Mouse (Mus musculus) heart, adult 8-10 months (tissue): ENCODE data around the gene Cnga4. TPM values are rescaled to one million over a fixed set of nuclear protein-coding genes. Genes with fewer than 3 reads are reported as not detected.
"Not testable (repeated sequence)": the region's sequence is repeated elsewhere in the genome, so short reads cannot be mapped to it uniquely, and the experiment has no call there.

ENCODE experiments used
- DNase-seq: peaks from one replicate; pipeline ENCODE4 v3.0.0; 2022; ENCODE audit warnings: low spot score
- total RNA-seq, 4 experiments: library from RNA; stranded (reverse); gene quantifications; 2 replicates each; pipeline ENCODE4 v1.2.4; 2022

Gene Cnga4
- total RNA-seq, 4 experiments from 2014 or later = not detected

DNA sequence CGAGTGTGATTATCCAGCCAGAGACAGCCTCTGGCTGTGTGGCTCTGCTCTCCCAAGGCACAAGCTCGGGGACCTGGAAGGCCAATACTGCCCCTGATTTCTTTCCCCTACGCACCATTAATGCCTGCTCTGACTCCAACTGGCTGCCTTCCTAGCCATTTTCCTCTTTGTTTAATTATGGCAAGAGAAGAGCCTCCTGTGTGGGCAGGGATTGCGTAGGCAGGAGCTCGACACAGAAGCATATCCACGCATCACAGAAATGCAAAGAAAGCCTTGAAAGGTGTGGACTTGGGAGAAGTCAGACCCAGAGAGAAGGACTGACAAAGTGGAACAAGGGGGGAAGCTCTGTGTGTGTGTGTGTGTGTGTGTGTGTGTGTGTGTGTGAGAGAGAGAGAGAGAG, 10.0 kb downstream of the Cnga4 start:
- no peak for DNase-seq

DNA sequence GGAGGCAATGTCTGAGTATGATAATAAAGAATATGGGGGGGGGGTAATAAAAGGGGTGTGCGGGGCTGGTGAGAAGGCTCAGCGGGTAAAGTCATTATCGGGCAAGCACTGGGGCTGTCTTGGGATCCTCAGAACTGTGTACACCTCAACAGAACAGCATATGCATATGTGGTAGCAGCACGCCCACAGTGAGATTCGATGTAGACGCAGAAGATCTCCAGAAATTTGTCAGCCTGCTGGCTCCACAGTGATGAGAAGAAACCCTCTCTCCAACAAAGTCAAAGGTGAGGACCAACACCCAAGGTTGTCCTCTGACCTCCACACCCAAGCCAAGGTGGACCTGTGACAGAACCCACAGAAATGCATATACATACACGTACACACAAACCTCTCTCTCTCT, 12.2 kb downstream of the Cnga4 start:
- DNase-seq = no peak

DNA sequence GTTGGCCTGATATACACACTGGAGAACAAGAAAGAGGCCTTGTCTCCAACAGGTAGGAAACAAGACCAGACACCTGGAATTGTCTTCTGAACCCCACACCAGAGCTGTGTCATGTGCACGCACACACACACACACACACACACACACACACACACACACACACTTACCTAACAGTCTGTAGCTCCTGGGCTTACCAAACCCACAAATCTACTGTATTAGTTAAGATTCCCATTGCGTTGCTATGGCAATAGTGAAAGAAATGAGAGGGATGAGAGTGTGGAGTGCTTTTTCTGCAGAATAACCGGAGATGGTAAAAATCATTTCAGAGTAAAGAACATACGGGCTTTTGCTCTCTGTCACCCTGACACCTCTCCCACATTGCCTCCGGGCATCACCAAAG, 13.7 kb downstream of the Cnga4 start:
- DNase-seq = no peak

DNA sequence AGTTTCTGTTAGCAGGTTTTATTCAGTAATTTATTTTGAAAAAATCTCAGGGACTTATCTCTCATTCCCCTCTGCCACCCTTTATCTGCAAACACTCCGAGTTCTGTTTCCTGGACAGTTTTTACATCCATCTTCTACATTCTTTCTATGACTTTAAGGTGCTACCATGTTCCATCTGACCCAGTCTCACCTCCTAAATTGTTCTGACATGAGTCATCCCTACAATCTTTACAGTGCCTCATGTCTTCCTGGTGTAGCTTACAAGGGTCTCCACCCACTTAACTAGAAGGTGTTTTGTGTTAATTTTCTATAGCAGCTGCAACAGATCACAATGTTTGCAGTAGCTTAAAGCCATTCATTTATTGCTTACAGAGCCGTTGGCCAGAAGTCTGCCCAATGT, 16.5 kb downstream of the Cnga4 start:
- DNase-seq = no peak

DNA sequence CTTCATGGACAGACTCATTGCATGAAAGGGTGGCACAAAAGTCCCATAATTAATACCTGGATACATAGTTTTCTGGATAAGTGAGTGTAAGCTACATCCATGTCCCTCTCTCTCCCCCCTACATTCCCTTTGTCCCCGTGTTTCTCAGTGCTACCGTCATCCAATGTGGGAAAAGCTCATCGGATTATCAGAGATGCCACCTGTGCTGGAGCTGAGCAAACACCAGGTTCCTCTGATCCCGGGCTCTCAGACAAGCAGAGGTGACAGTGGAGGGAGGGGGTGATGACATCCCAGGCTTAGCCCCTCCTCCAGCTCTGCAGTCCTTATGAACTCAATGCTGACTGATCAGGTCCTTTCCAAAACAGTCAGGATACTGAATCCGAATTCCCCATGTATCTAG, 20.0 kb downstream of the Cnga4 start:
- no peak for DNase-seq

DNA sequence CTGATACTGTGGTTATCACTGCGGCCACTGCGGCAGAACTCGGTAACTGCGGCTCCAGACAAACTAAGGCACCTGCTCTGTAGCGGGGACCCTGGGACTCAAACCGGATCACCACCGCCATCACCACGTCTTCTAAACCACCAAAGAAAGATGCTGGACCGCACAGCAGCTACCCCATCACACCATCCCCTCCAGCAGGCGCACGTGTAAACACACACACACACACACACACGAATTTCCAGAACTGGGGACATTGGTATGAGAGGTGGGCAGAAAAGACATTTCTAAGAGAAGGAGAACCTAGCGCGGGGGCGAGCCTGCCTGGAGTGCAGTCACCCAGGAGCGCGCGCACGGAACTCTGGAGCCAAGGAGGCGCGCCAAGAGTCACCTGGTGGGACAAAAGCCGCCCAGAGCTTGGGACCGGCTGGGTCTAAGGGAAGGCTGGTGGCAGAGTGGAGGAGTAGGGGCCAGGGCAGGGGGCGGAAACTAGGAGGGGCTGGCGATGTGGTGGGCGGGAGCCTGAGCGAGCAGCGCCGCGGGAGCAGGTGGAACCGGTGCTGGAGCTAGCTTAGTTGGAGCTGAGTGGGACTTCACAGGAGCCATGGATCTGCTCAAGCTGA, 21.2 kb downstream of the Cnga4 start, which contains the start of gene Cckbr:
Cckbr (plus strand) TSS at position 308 of the 620 bp plus-strand sequence.
- no peak for DNase-seq

DNA sequence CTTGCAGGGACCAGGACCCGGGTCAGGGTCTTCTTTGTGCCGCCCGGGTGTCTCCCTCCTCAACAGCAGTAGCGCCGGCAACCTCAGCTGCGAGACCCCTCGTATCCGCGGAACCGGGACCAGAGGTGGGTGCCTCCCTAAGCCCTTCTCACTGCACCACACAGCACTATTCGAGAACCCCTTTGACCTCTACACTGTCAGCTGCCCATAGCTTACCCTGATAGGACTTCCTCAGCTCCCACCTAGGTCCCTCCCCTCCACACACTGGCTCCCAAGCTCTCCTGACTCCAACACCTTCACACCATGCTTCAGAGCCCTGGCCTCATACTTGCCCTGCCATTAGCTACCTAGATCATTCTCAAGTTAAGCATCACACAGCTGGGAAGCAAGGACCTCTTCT, 21.7 kb downstream of the Cnga4 start:
- no peak for DNase-seq

DNA sequence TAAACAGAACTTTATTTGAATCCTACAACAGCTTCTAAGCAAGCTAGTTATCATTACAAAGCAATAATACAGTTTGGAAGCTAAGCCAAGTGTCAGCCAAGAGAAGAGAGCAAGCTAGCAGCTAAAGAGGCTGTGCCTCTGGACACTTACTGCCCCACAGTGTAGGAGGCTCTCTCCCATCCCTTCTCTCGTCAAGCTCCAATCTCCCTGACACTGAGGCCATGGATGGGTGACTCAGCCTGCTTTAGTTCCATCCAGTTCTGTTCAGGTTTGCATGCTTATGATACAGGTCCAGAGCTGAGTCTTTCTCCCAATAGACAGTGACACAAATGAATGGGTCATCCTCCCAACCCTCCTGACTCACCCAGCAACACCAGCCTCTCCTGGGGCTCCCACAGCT, 27.7 kb downstream of the Cnga4 start:
- no peak for DNase-seq

DNA sequence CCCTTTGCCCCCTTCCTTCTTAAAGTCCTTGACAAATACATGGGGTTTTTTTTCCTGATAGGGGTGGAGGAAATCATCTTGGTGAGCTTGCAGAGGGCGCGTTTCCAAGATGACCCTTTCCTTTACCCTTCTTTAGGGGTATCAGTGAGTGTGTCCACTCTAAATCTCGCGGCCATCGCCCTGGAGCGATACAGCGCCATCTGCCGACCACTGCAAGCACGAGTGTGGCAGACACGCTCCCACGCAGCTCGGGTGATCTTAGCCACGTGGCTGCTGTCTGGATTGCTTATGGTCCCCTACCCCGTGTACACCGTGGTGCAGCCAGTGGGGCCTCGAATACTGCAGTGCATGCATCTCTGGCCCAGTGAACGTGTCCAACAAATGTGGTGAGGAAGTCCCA, 29.5 kb downstream of the Cnga4 start:
- no peak for DNase-seq

DNA sequence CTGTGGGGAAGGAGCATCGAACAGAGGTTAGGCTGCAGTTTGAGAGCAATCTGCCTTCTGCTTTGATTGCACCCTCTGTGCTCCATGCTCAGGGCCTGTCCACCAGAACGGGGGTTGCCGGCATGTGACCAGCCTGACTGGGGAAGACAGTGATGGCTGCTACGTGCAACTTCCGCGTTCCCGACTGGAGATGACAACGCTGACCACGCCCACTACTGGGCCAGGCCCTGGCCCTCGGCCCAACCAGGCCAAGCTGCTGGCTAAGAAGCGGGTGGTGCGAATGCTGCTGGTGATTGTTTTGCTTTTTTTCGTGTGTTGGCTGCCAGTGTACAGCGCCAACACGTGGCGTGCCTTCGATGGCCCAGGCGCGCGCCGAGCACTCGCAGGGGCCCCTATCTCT, 30.4 kb downstream of the Cnga4 start:
- DNase-seq = no peak

DNA sequence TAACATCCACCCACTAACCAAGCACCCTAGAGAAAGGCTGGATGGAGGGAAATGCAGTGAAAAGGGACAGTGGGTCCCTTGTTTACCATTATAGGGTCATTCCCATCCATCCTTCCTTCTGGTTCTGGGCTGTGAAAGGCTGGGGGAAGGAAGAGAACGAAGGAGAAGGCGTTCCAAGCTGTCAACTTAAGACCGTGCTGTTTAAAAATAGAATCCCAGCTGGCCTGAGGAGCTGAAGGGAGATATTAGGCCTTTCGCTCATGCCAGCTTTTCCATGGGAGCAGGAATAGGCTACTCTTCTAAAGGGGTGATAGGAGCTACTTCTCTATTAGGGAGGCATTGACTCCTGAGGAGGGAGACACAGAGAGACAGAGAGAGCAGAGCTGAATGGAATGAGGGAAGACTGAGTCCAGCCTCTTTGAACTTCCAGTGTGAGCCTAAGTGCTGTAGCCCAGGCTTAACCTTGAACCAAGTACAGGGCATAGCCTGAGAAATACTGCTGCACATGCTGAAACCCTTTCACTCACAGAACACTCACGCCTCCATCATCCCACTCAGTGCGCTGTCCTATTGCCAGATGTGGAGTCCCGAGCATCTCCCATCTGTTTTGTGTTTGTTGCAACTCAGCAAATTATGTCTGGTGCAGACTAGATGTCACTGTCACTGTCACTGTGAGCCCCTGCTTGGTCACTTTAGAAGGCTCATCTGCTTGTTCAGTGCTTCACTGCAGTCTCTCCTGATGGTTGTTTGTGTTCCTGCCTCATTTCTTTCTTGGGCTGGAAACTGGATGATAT, 33.8 kb downstream of the Cnga4 start:
- DNase-seq = no peak

DNA sequence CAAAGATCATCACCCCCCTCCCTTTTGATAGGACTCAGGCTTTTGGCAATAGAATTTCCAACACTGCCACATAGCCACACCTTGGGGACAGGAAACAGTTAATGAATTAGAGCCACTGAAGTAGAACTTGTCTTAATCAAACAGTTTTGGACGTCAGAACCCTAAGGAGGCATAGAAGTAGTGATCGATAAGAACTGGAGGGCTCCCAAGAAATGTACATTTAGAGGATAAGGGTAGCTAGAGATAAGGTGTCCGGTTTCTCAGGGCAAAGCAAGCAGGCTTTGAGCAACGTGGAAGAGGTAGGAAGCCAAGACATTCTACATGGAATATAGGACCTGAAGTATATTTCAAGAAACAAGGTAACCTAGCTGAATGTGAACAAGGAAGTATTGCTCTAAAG, 37.1 kb downstream of the Cnga4 start:
- no peak for DNase-seq

DNA sequence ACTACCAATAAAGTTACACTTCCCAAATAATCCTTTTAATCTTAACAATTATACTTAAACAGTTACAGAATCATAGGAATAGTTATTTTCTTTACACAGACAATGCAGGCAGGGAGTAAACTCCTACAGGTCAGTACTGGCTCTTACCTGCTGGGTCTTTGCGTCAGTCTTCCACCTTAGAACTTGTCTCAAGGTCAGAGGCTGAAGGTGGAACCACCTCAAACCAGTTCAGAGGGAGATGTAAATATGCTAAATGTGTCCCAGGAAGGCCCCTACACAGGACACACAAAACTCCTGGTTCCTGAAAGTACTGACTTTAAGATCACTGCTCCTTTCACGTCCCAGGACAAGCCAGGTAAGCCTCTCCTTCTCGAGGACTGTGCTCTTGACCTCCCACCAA, 40.7 kb downstream of the Cnga4 start:
- DNase-seq = no peak

DNA sequence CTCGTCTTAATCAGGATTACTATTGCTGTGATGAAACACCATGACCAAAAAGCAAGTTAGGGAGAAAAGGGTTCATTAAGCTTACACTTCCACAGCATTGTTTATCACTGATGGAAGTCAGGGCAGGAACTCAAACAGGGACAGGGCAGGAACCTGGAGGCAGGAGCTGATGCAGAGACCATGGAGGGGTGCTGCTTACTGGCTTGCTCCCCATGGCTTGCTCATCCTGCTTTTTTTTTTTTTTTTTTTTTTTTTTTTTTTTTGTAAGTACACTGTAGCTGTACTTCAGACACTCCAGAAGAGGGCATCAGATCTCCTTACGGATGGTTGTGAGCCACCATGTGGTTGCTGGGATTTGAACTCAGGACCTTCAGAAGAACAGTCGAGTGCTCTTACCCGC, 49.0 kb downstream of the Cnga4 start:
- not testable (repeated sequence) for DNase-seq

Other genes starting within 250 kb of the Cnga4 start
- not detected for gene Olfr684, start 240.9 kb upstream of the Cnga4 start, total RNA-seq
- not detected for gene Olfr685, start 218.6 kb upstream of the Cnga4 start, total RNA-seq
- gene Olfr686, start 197.1 kb upstream of the Cnga4 start, total RNA-seq = not detected
- not detected for gene Olfr688, start 116.5 kb upstream of the Cnga4 start, total RNA-seq
- not detected for gene Olfr689, start 93.4 kb upstream of the Cnga4 start, total RNA-seq
- under 1 TPM in 1 of 4 experiments, not detected in 3; 0.12 TPM for gene Olfr690, start 70.5 kb upstream of the Cnga4 start, total RNA-seq
- not detected for gene Olfr691, start 62.3 kb upstream of the Cnga4 start, total RNA-seq
- gene Olfr692, start 36.3 kb upstream of the Cnga4 start, total RNA-seq = not detected
- not detected for gene Gm5901, start 29.5 kb upstream of the Cnga4 start, total RNA-seq
- gene Fam160a2, start 4.5 kb upstream of the Cnga4 start, total RNA-seq = 10 to 100 TPM; 16.5 to 20.9 (median 18.3) TPM
- gene Cckbr, start 21.2 kb downstream of the Cnga4 start, total RNA-seq = not detected
- 10 to 100 TPM; 15.1 to 19.7 (median 17.4) TPM for gene Cavin3, start 77.7 kb downstream of the Cnga4 start, total RNA-seq
- 100 to 1,000 TPM; 168 to 182 (median 178) TPM for gene Smpd1, start 149.8 kb downstream of the Cnga4 start, total RNA-seq
- 100 to 1,000 TPM; 118 to 143 (median 136) TPM for gene Apbb1, start 177.1 kb downstream of the Cnga4 start, total RNA-seq
- gene Hpx, start 195.6 kb downstream of the Cnga4 start, total RNA-seq = under 1 TPM in 1 of 4 experiments, not detected in 3; 0.28 TPM
- 10 to 100 TPM; 21.2 to 26.8 (median 23.5) TPM for gene Trim3, start 229.0 kb downstream of the Cnga4 start, total RNA-seq
- 10 to 100 TPM; 75.1 to 86.0 (median 79.7) TPM for gene Timm10b, start 235.5 kb downstream of the Cnga4 start, total RNA-seq
- gene Arfip2, start 235.8 kb downstream of the Cnga4 start, total RNA-seq = 10 to 100 TPM; 11.5 to 14.1 (median 13.0) TPM
- 1 to 10 TPM; 1.1 to 6.9 (median 1.8) TPM for gene Gm45799, start 236.0 kb downstream of the Cnga4 start, total RNA-seq
- under 1 TPM; 0.20 to 0.73 (median 0.61) TPM for gene Dnhd1, start 246.3 kb downstream of the Cnga4 start, total RNA-seq